Mouse (Mus musculus) MN1 (cell line): ENCODE data around the gene Def6.
A peak's percentile ranks its signal among the peaks of the same experiment; 100 is the strongest.

Source experiments
- DNase-seq: peaks from one replicate; pipeline ENCODE4 v3.0.0-alpha.2; 2016; ENCODE audit warnings: low spot score

Gene Def6

DNA sequence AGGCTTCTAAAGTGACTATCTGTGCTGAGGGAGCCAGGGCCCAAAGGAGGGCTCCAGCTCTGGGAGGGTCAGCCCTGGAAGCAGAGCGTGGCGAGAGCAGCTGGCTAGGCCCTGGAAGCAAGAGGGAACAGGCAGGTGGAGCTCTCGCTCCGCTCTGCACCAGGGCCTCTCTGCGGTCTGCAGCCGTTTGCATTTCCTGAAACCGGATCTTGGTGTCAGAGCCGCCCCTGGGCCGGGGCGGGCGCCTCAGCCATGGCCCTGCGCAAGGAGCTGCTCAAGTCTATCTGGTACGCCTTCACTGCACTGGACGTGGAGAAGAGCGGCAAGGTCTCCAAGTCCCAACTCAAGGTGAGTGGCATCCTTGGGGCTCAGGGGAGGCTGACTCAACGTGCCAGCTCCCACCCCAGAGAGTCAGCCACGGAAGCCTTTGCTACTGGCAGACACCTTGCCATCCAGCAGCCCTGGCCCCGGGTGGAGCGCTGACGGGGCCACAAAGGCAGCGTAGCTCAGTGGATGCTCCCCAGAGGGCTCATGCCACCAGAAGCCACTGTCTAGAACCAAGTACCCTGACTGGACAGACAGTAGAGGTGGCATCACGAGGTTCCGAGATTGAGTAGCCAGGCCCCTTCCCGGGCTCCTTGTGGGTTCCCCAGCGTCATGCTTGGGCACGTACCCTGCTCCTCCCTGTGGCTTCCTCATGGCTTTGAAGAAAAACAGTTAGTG lies at the start of gene Def6:
Gene Def6, plus strand, starts transcription at position 188 of the 723 bp plus-strand sequence.
- DNase-seq, result peak; percentile 85

DNA sequence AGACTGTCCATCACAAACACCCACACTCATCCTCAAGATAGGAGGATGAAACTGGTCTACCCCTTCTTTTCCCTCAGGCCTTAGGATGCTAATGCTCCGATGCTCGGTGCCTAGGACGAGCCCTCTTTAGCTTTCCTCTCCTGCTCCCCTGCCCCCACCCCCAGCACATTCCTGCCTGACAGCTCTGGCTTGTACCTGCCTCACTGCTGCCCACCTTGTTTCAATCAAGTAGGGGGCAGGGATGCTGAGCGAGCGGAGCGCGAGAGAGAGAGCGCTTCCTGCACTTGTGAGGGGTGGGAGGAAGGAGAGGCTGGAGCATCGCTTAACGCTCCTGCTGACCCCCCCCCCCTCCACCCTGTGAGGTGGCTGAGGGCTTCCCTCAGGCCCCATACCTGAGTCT lies 47.2 kb upstream of the Def6 start:
- DNase-seq, result no peak

DNA sequence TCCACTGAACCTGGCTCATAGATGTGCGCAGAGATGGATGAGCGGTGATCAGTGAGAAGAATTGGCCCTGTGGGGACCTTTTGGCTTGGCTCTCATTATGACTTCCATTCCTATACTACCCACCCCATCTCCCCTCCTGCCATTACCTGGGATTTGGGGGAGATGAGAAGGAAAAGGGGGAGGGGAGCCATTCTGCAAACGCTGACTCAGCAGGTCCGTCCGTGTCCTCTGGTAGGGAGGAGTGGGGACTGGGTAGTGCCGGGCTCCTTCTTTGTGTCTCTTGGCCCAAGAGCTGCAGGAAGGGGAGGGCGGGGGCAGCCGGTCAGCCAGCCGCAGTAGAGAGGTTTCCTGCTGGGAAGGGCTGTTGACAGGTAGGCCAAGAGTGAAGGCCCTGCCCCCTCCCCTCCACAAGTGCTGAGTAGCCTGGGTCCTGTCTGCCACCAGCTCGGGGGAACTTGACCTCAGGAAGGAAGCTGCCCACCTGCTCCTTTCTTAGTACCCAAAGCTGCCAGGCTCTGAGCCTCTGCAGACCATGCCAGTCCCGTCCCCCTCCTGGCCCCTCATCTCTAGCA lies 46.2 kb upstream of the Def6 start:
- no peak for DNase-seq

DNA sequence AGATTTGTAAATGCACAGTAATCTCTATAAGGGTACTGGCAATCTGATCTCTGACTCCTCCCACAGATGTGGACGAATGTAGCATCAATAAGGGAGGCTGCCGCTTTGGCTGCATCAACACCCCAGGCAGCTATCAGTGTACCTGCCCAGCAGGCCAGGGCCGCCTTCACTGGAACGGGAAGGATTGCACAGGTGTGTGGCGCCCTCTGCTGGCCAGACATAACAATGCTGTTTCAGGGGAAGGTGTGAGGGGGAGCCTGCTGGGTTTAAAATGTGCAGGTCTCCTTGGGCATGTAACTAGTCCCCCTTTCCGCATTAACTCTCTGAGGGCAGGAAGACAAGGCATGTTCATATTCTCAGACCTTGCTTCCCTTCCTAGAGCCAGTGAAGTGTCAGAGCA lies 43.9 kb upstream of the Def6 start:
- DNase-seq, result peak; percentile 75

DNA sequence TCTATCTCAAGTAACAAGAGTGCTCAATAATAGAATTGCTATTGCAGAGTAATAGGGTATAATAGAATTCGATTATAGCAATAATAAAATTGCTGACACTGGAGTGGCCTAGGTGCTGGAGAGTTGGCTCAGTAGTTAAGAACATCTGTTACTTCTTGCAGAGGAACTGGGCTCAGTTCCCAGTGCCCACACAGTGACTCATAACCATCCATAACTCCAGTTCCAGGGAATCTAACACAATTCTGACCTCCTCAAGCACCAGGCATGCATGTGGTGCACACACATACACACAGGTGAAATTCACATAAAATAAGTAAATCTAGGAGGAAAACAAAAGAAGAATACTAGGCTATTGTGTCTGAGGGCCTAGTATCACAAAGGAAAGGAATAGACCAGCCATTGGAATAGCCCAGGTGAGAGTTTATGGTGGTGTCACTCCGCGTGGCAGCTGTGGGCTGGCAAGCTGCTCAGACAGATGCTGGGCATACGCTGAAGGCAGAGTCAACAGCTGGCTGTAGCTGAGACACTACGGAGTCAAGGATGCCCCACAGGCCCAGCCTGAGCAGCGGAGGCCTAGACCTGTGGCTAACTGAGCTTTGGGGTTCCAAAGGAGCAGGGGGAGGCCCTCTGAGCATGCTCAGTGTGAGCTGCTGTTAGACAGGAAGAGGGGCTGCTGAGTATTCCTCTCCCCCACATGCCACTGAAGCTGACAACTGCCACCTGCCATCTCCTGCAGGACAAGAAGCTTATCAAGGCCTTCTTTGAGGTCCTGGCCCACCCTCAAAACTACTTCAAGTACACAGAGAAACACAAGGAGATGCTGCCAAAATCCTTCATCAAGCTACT lies 36.9 kb upstream of the Def6 start:
- peak; percentile 73 for DNase-seq

DNA sequence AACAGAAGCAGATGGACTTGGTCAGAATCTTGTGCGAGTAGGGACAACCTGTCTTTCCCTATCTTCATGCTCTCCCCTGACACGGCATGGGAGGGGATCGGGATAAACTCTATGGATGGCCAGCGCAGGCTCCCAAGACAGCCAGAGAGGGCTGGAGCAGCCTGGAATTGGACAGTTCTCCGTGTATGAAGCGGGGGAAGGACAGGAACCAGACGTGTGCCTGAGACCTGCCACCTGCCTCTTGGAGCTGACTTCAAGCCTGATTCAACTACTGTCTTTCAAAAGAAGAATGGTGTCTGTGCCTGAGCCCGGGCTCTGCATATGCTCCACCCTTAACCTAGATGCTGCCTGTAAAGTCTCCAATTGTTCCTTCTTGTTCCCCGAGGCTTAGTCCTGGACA lies 34.9 kb upstream of the Def6 start:
- no peak for DNase-seq

DNA sequence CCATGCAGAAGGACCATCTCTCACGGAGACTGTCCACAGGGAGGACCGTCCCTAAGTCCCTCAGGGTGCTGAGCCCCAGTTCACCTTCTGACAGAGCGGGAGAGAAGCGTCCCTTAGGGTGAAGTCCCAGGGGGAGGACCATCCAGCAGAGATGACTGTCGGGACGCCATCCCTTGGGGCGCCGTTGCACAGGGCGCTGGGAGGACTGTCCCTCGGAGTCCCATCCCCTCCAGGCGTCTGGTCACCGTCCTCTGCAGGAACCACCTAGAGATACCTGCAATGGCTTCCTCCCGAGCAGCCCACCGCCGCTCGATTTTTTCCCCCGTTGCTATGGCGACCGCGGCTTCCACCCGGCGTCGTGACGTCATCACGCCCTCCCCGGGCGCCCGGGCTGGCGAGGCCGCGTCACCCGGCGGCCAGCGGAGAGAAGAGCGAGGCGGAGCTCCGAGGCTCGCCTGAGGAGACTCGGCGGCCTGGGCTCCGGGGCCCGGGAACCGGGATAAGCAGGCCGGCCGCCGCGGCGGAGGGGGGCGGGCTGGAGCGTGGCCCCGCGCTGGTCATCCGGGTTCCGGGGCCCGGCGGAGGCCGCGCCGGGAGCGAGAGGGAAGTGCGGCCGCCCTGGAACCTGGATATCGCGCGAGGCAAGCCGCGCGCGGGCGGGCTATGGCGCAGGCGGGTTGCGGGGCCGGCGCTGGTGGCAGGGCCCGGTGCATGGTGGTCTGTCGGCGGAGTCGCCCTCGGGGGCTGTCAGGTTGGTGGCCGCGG lies 30.6 kb upstream of the Def6 start, which contains the start of gene Zfp523:
Gene Zfp523, plus strand, starts transcription at position 355 of the 765 bp plus-strand sequence.
- peak; percentile 96 for DNase-seq

DNA sequence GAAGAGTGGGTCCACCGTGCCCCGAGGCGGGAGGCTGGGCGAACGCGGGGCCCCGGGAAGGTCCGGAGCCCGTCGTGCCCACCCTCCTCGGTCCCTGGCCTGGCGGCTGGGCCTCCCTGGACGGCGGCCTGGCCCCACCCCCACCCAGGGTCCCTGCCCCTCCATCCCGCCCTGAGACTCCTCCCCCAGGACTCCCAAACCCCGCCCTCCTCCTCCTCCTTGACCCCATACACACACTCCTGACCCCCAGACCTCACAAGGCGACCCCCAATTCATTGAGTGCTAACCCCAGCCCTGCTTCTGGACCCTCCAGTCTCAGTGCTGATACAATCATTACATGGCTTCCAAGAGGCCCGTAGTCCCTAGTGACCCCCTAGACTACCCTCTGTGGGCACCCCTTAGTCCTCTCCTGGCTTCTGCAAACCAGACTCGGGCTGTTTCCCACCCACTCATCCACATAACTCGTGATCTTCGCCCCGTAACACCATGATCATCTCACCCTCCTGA lies 30.0 kb upstream of the Def6 start:
- DNase-seq, result no peak

DNA sequence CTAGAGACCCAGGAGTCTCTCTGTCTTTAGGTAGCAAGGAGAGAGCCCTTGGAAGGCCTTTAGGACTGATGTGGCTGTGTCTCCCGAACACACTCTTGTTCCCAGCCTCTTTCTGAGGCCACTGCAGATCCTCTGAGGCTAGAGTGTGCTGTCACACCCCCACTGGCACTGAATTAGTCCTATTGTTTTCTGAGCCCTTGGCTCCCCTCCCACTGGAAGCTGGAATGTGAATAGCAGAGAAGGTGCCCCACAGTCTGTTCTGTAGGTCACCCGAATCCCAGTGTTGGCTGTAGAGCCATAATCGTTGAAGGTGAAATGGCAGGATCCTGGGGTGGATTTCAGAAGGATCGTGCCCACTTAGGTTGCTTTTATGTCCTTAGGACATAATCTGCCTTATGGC lies 27.2 kb upstream of the Def6 start:
- DNase-seq, result no peak

DNA sequence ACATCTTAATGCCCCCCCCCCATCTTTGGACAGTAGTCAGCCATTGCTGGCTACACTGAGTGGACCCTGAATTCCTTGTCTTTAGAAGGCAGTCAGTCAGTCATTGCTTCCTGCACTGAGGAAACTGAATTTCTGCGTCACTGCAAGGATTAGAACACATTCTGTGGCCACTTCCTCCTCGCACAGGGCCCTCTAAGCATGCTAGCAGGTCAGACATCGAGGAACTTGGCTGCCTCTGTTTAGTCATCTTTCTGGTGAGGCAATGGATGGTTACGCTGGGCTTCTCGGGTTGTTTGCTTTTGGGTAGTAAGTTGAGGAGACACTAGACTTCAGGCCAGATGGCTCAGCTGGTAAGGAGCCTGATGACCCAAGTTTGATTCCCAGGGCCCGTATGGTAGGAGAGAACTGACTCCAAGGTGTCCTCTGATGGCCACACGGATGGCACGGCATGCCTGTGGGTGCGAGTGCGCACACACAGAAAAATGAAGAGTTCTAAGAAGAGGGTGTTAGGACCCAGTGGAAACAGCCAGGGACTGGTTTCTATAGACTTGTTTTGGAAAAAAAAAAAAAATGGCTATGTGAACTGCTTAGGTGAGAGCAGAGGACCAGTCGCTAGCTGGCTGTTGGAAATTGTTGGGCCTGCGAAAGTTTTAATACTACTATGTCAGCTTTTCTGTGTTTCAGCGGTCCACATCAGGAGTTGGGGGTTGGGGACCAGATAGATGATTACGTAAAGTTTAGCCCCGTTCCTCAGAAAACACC lies 26.6 kb upstream of the Def6 start:
- no peak for DNase-seq

DNA sequence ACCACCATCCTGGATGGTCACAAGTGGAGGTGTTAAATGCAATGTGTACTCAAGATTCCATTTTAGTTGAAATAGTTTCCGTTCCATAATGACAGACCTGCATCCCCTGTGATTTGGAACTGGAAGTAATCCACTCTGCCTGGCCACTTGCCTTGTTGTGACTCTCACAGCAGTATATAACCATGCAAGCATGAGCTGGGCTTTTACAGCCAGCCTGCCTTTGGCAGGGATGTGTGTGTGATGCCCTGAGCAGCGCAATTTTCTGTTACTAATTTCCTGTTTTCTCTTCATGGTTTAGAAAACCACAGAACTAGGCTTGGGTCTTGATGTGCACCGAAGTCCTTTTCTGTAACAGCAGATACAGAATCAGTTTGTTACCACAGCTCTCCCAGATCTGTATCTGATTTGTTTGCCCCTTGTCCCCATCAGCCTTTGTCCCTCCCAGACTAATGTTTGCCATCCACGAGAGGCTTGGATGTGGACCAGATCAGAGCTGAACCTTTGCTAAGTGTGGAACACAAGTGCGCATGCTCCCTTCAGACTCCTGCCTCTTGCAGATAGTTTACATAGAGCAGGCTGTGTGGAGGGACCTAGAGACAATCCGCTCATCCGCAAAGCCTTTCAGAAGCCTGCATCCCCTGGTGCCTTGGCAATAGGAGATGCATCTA lies 22.5 kb upstream of the Def6 start:
- no peak for DNase-seq

DNA sequence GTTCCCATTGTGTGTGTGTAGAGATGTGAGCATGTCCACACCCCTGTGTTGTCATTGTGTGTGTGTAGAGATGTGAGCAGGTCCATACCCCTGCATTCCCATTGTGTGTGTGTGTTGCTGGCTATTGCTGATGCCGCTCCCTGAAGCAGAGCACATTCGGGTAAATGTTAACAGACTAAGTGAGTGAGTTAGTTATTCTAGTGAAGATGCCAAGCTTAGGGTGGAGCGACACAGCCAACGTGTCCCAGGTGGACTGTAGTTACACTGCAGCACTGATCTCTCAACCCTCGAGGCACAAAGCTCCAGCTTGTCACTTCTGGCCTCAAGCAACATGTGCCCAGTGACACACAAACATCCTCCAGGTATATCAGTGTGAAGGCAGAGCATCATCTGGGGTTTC lies 19.3 kb upstream of the Def6 start:
- DNase-seq, result no peak

DNA sequence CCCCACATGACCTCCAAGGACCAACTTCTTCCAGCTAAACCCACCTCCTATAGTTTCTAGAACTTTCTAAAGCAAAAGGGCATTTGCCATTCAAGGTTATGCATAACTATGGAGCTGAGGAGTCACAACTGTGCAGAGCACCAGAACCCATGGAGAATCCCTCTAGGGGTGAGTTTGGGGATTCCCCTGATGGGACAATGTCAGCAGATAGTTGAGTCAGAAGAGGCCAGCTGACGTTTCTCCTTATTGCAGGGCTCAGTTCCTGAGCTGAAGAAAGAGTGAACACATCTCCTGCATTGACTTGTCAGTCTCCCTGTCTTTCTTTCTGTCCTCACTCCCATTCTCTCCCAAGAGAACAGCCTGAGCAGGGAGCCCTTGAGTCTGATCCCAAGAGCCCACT lies 14.8 kb upstream of the Def6 start:
- no peak for DNase-seq

DNA sequence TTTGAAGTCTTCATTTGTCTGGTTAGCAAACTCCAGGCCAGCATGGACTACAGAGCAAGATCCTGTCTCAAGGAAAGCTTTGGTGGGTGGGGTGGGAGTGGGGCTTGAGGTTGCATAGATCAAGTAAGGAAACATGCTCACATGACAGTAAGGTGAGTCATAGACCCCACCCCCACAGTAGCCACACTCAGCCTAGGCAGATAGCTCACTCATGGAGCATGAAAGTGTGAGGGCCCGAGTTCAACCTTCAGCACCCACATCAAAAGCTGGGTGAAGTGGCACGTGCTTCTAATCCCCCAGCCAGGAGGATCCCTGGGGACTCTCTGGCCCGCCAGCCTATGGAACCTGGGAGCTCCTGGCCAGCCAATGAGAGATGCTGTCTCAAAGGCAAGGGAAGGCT lies 14.0 kb upstream of the Def6 start:
- no peak for DNase-seq

DNA sequence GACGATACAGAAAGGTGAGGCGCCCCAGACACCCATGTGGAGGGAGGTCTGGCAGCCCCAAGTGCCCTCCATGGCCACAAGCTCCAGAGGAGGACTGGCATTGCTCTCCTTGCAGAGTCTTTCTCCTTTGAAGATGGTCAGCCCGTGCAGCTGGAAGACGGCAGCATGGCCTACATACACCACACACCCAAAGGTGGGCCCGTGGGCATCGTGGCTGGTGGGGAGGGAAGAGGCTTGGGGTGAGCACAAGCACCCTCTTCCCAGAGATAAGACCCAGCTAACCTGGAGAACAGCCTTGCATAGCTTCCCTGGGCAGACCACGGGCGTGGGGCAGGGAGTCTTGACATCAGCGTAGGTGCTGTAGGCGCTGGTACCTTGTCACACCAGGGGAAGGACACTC lies 12.5 kb upstream of the Def6 start:
- DNase-seq, result no peak

DNA sequence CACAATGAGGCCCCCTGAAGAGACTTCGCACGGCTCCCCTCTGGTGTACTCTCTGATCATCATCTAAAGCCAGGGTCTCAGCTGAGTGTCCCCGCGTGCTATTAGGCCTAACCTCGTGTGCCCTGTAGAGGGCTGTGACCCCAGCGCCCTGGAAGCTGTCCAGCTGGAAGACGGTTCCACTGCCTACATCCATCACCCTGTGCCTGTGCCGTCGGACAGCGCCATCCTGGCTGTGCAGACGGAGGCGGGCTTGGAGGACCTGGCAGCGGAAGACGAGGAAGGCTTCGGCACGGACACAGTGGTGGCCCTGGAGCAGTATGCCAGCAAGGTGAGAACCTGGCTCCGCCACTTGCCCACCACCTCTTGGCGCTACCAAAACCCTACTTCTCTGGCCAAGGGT lies 9.9 kb upstream of the Def6 start:
- DNase-seq, result no peak

DNA sequence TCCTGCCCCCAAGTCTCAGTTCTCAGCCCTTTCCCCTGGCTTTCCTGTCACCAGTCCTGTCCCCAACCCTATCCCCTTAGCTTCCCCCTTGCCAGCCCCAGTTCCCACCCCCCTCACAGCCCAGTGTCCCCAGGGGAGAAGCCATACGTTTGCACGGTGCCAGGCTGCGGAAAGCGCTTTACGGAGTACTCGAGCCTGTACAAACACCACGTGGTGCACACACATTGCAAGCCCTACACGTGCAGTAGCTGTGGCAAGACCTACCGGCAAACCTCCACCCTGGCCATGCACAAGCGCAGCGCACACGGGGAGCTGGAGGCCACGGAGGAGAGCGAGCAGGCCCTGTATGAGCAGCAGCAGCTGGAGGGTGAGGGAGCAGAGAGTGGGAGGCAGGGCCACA lies 5.6 kb upstream of the Def6 start:
- no peak for DNase-seq

DNA sequence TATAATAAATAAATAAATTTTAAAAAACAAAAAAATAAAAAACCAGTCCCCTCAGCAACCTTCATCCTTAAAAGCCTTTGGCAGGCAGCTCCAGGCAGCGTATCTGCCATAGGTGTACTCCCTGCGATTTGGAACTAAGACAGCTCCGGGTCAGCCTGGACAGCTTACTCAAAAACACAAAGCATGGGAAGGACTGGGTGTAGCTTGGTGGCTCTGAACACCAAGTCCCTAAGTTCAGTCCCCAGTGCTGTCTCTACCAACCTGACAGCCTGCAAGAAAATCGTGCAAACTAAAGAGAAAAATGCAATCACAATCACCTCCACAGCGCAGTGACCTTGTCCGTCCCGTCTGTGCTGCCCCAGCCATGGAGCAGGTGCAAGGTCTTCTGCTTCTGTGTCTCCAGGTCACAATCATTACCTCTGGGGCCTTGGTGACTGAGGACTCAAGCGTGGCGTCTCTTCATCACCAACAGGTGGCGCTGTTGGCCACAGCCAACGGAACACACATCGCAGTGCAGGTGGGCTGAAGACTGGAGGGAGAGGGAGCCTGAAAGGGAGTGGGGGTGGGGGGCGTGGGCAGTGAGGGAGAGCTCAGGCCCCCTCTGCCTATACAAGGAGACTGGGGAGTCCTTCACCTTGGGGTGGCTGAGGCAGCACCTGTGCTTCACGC lies 3.4 kb upstream of the Def6 start:
- DNase-seq, result peak; percentile 66

DNA sequence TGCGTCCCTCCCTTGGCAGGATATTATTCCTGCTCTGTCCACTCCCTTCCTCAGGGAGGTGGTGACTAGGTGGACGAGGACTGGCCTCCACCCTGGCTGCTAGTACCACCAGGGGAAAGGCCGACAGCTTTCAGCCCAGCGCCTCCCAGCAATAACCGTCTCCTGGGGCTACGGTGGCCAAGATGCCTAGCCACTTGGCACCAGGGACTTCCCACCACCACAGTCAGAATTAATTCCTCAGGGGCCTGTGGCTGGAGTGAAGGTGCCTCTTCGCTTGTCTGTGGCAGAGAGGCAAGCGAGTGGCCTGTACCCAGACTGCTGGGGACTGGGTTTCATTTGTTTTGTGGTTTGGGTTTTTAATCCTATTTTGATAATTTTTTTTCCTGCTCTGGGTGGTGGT lies 2.1 kb upstream of the Def6 start:
- DNase-seq, result no peak

DNA sequence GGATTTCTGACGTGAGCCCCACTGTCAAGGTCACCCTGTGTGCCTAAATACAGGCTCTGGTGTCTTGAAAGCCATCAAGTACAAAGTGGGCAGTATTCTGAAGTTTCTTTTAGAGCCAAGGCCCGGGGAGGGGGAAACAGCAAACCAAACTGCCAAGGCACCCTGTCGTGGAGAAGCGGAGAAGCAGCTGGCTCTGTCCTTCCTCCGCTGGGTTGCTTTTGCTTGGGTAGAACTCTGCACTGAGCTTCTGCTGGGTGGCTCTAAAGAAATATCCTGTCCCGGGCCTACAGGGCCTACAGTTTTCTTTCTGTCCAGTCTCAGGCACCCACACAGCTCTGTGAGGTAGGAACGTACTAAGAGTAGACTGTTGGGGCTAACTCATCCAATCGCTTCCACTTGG lies 486 bp upstream of the Def6 start:
- no peak for DNase-seq

DNA sequence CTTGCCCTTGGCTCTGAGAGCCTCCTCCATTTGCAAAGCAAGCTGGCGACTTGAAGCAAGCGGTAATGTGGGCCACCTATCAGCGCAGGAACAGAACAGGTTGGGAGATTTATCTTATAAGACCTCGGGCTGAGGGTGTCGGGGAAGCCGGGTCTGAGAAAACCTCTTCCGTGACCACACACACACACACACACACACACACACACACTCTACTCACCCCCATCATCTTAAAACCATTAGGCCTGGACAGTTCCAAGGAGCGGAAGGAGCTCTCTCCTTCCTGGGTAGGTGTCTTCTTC lies 685 bp downstream of the Def6 start:
- DNase-seq, result no peak
